Mouse (Mus musculus) intestine, postnatal 0 days (tissue): ENCODE results near the gene Syk. TPM values are rescaled to one million over a fixed set of nuclear protein-coding genes. Genes with fewer than 3 reads are reported as not detected.

Experiments
- ATAC-seq: fragments of 200-750 bp; cut with Nextera tagmentation; 2 replicates; pipeline ENCODE4 v1.8.0; 2017; ENCODE audit warnings: mild to moderate bottlenecking, moderate TSS enrichment, moderate library complexity
- H3K27ac ChIP-seq: fragments of 300-500 bp; sonication (generic); 2 replicates; pipeline ENCODE4 v1.5.1; 2014; ENCODE audit warnings: mild to moderate bottlenecking, low read depth, low read length, moderate library complexity
- H3K27me3 ChIP-seq: fragments of 300-500 bp; sonication (generic); replicated peaks from 2 replicates; pipeline ENCODE4 v1.6.1; 2014; ENCODE audit warnings: low read length, mixed read lengths; ENCODE audit not compliant: control insufficient read depth, insufficient read depth
- H3K36me3 ChIP-seq: fragments of 300-500 bp; sonication (generic); 2 replicates; pipeline ENCODE4 v1.6.1; 2014; ENCODE audit warnings: mild to moderate bottlenecking, moderate library complexity; ENCODE audit not compliant: control insufficient read depth, insufficient read depth
- H3K4me1 ChIP-seq: fragments of 300-500 bp; sonication (generic); replicated peaks from 2 replicates; pipeline ENCODE4 v1.6.1; 2014; ENCODE audit warnings: antibody characterized with exemption, low read length, mixed read lengths; ENCODE audit not compliant: control insufficient read depth, insufficient read depth
- H3K4me2 ChIP-seq: fragments of 300-500 bp; sonication (generic); replicated peaks from 2 replicates; pipeline ENCODE4 v1.6.1; 2014; ENCODE audit warnings: low read depth, mild to moderate bottlenecking, moderate library complexity
- H3K4me3 ChIP-seq: fragments of 300-500 bp; sonication (generic); 2 replicates; pipeline ENCODE4 v1.5.1; 2014; ENCODE audit warnings: low read depth, low read length
- H3K9ac ChIP-seq: fragments of 300-500 bp; sonication (generic); 2 replicates; pipeline ENCODE4 v1.6.1; 2014; ENCODE audit warnings: mild to moderate bottlenecking, low read depth, low read length
- H3K9me3 ChIP-seq: fragments of 300-500 bp; sonication (generic); 2 replicates; pipeline ENCODE4 v1.6.1; 2016; ENCODE audit warnings: mixed run types; ENCODE audit not compliant: control insufficient read depth
- CTCF ChIP-seq: sonication (generic); IDR thresholded peaks from 2 replicates; pipeline ENCODE4 v1.5.1; 2016; ENCODE audit warnings: low read depth, mild to moderate bottlenecking, control low read depth, antibody characterized with exemption, moderate library complexity
- WGBS: fragments of 180-500 bp; shearing (Covaris S2); extraction: QIAGEN DNeasy Blood & Tissue Kit; methylation state at CpG from one replicate; pipeline ENCODE4 v1.1.7; 2014; 5-methylcytosine and 5-hydroxymethylcytosine counted together
- polyA plus RNA-seq: library from polyadenylated mRNA; unstranded; fragments of >200 nt; fragmentation: Nextera tagmentation; extraction: Ambion mirVana; gene quantifications from 2 replicates; pipeline ENCODE4 v1.2.1, GENCODE M21; 2015

Syk gene
- polyA plus RNA-seq, 1 experiment from 2014 or later: 2.0 TPM

- no peak for ATAC-seq
- no peaks in the 10 kb centered on the region for H3K27me3 ChIP-seq
- WGBS: 75% methylated on average over 9 of the region's 9 CpGs
These were observed 30.0 kb upstream of the Syk start for GRCm38 (mm10) chr13:52552822-52553477.

DNA sequence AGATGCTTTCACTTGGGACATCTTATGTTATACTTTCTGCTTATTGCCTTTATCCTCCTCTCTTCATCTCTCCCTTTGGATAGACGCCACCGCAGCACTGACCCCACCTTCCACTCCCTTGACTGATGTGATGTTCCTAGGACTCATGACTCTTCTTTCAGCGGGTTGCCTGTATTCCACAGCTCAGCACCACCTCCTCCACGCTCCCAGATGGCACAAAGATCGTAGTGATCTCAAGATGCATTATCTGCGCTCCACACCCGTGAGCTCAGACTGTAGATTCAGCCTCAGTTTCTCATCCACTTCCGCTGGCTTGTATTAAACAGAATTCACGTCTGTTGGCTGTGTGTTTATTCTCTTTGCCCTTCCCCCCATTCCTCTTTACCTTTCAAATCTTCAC is 28.3 kb upstream of the Syk start:
- no peak overlapping the region for H3K4me3 ChIP-seq
- no peaks in the 10 kb centered on the region for H3K9me3 ChIP-seq
- H3K4me1 ChIP-seq: no peaks in the 10 kb centered on the region
- WGBS: 82% methylated on average over 9 of the region's 9 CpGs
- no peak overlapping the region for H3K9ac ChIP-seq
- no peaks in the 10 kb centered on the region for H3K27me3 ChIP-seq
- H3K36me3 ChIP-seq: no peaks in the 10 kb centered on the region
- no peak overlapping the region for H3K4me2 ChIP-seq
- TF ChIP-seq CTCF: no peak
- no peak overlapping the region for H3K27ac ChIP-seq
- ATAC-seq: no peak

More at GRCm38 (mm10) chr13:52552822-52553477, 30.0 kb upstream of the Syk start:
- TF ChIP-seq CTCF: no peak
- no peak overlapping the region for H3K4me3 ChIP-seq
- H3K9me3 ChIP-seq: no peaks in the 10 kb centered on the region
- H3K36me3 ChIP-seq: no peaks in the 10 kb centered on the region
- H3K4me1 ChIP-seq: no peaks in the 10 kb centered on the region
- H3K9ac ChIP-seq: no peak overlapping the region
- no peak overlapping the region for H3K4me2 ChIP-seq
- H3K27ac ChIP-seq: no peak overlapping the region

DNA sequence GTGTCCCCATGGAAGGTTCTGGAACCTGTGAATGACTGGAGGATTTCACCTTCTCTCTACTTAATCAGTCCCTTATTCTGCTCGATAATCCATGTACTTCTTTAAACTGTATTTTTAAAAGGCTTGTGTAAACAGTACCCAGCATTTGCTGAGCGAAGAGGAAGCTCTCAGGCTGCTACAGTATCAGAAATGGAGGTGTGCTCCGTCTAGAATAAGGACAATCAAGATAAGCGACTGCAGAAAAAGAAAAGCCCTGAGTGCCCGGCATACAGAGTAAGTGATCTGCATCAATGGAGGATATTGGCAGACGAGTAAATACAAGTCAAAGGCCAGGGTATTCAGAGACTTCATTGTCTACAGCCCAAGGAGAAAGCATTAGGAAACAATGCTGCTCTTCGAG is 25.6 kb upstream of the Syk start:
- ATAC-seq: no peak
- WGBS: 54% methylated on average over 7 of the region's 7 CpGs
- H3K27ac ChIP-seq: no peak overlapping the region
- H3K4me1 ChIP-seq: no peaks in the 10 kb centered on the region
- no peaks in the 10 kb centered on the region for H3K36me3 ChIP-seq
- no peaks in the 10 kb centered on the region for H3K27me3 ChIP-seq
- no peaks in the 10 kb centered on the region for H3K9me3 ChIP-seq
- H3K4me3 ChIP-seq: no peak overlapping the region
- TF ChIP-seq CTCF: no peak
- H3K4me2 ChIP-seq: no peak overlapping the region
- no peak overlapping the region for H3K9ac ChIP-seq

DNA sequence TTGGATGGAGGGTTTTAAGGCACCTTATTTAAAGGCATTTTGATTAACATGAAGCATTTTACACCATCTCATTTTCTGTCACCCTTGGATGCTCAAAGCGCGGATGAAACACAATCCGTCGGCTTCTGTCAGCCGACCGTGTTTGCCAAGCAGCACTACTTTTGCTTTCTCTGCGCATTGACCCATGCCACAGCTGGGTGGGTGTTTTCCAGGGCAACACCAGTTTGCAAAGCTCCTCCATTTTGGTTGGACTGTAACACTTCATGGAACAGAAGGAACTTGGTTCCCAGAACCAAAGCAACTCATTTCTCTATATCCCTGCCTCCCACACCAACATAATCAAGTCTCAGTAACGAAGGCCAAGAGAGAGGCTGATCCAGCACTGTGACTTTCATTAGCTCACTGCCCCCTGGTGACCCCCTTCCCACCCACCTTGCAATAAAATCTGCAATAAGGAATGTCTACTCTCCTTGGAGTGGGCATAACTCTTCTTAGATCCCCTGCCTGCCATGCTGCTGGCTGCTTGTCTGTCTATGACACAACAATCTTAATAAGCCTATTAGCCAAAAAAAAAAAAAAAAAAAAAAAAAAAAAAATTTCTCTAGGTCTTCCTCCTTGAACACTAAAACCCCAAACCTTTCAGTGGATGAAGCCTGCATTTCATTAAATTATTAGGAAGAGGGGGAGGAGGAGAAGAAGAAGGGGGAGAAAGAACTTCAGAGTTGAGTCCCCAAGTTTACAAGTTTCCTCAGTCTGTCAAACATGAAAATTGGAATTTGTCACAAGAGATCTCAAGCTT is 21.4 kb upstream of the Syk start:
- TF ChIP-seq CTCF: no peak
- H3K4me3 ChIP-seq: no peak overlapping the region
- H3K4me2 ChIP-seq: no peak overlapping the region
- H3K9me3 ChIP-seq: no peaks in the 10 kb centered on the region
- H3K9ac ChIP-seq: no peak overlapping the region
- H3K4me1 ChIP-seq: no peaks in the 10 kb centered on the region
- no peaks in the 10 kb centered on the region for H3K36me3 ChIP-seq
- no peak for ATAC-seq
- 92% methylated on average over 8 of the region's 8 CpGs for WGBS
- no peak overlapping the region for H3K27ac ChIP-seq
- no peaks in the 10 kb centered on the region for H3K27me3 ChIP-seq

GRCm38 (mm10) chr13:52562166-52562571 is 20.8 kb upstream of the Syk start:
- no peak for TF ChIP-seq CTCF
- 55% methylated on average over 4 of the region's 4 CpGs for WGBS
- Histone ChIP-seq H3K9ac (no peak overlapping the region), H3K4me1 (no peaks in the 10 kb centered on the region), H3K27me3 (no peaks in the 10 kb centered on the region), H3K27ac (no peak overlapping the region), H3K36me3 (no peaks in the 10 kb centered on the region), H3K4me3 (no peak overlapping the region), H3K4me2 (no peak overlapping the region), H3K9me3 (no peaks in the 10 kb centered on the region)
- no peak for ATAC-seq

GRCm38 (mm10) chr13:52565103-52565739 is 17.8 kb upstream of the Syk start:
- no peak overlapping the region for H3K4me2 ChIP-seq

More at GRCm38 (mm10) chr13:52565103-52565739, 17.8 kb upstream of the Syk start:
- no peak for ATAC-seq
- Histone ChIP-seq H3K4me3 (no peak overlapping the region), H3K4me1 (no peaks in the 10 kb centered on the region), H3K9me3 (no peaks in the 10 kb centered on the region), H3K27me3 (no peaks in the 10 kb centered on the region), H3K9ac (no peak overlapping the region), H3K36me3 (no peaks in the 10 kb centered on the region), H3K27ac (no peak overlapping the region)
- WGBS: 88% methylated on average over 18 of the region's 18 CpGs
- TF ChIP-seq CTCF: peak; percentile 71
